Mouse (Mus musculus) gastrocnemius, postnatal 36 days (tissue): Measurements from ENCODE around the gene 4930402H24Rik. TPM values are rescaled to one million over a fixed set of nuclear protein-coding genes. Genes with fewer than 3 reads are reported as not detected.

Source experiments
- DNase-seq, 2 experiments: peaks; one replicate each; pipeline ENCODE4 v3.0.0; 2022
- intact Hi-C: fragments of 180-260 bp; cut with DNase I; formaldehyde crosslinking; loops from one replicate; pipeline ENCODE4 v1.15.1; 2025
- total RNA-seq, 2 experiments: library from RNA; stranded (reverse); gene quantifications; 2 replicates each; pipeline ENCODE4 v1.2.3; 2021

Gene 4930402H24Rik
- total RNA-seq, 2 experiments from 2014 or later, result 3.9 to 5.7 TPM

GRCm38 (mm10) chr2:130818838-130819647 is 87.2 kb downstream of the 4930402H24Rik start:
- intact Hi-C loops, result loop anchor here (2.0 kb wide), 1 partner anchor 132 kb away; no protein-coding TSS in a partner anchor
- DNase-seq, result no peak

- intact Hi-C loops, result loop anchor here (2.0 kb wide), 1 partner anchor 133 kb away; no protein-coding TSS in a partner anchor
- no peak for DNase-seq
Measured at GRCm38 (mm10) chr2:130817865-130818264, 88.3 kb downstream of the 4930402H24Rik start.

- intact Hi-C loops, result no loop called here
- no peak for DNase-seq
Measured at GRCm38 (mm10) chr2:130816205-130816604, 90.0 kb downstream of the 4930402H24Rik start.

GRCm38 (mm10) chr2:130814492-130814891 is 91.7 kb downstream of the 4930402H24Rik start:
- intact Hi-C loops, result no loop called here
- DNase-seq, result no peak

- DNase-seq, result no peak
- intact Hi-C loops, result no loop called here
Measured at GRCm38 (mm10) chr2:130813729-130814128, 92.5 kb downstream of the 4930402H24Rik start.

GRCm38 (mm10) chr2:130812487-130812886 is 93.7 kb downstream of the 4930402H24Rik start:
- intact Hi-C loops, result no loop called here
- no peak for DNase-seq

- intact Hi-C loops, result no loop called here
- DNase-seq, result no peak
Measured at GRCm38 (mm10) chr2:130805146-130805545, 101.1 kb downstream of the 4930402H24Rik start.

GRCm38 (mm10) chr2:130803706-130804105 is 102.5 kb downstream of the 4930402H24Rik start:
- intact Hi-C loops, result no loop called here
- no peak for DNase-seq

- intact Hi-C loops, result no loop called here
- no peak for DNase-seq
Measured at GRCm38 (mm10) chr2:130795731-130796130, 110.5 kb downstream of the 4930402H24Rik start.

GRCm38 (mm10) chr2:130791722-130792121 is 114.5 kb downstream of the 4930402H24Rik start:
- DNase-seq, result no peak
- intact Hi-C loops, result no loop called here

GRCm38 (mm10) chr2:130789642-130790041 is 116.6 kb downstream of the 4930402H24Rik start:
- no peak for DNase-seq
- intact Hi-C loops, result no loop called here

GRCm38 (mm10) chr2:130789039-130789438 is 117.2 kb downstream of the 4930402H24Rik start:
- intact Hi-C loops, result no loop called here
- no peak for DNase-seq

- intact Hi-C loops, result no loop called here
- no peak for DNase-seq
Measured at GRCm38 (mm10) chr2:130784939-130785338, 121.3 kb downstream of the 4930402H24Rik start.

GRCm38 (mm10) chr2:130780615-130781303 is 125.4 kb downstream of the 4930402H24Rik start:
- no peak for DNase-seq
- intact Hi-C loops, result no loop called here

GRCm38 (mm10) chr2:130779935-130780334 is 126.3 kb downstream of the 4930402H24Rik start:
- DNase-seq, result no peak
- intact Hi-C loops, result no loop called here

- intact Hi-C loops, result no loop called here
- DNase-seq, result no peak
Measured at GRCm38 (mm10) chr2:130776610-130777009, 129.6 kb downstream of the 4930402H24Rik start.

GRCm38 (mm10) chr2:130767483-130767882 is 138.7 kb downstream of the 4930402H24Rik start:
- intact Hi-C loops, result loop anchor here (5.0 kb wide), 1 partner anchor 155 kb away; no protein-coding TSS in a partner anchor
- no peak for DNase-seq

- intact Hi-C loops, result loop anchor here (5.0 kb wide), 1 partner anchor 153 kb away; no protein-coding TSS in a partner anchor
Measured at GRCm38 (mm10) chr2:130765396-130765795, 140.8 kb downstream of the 4930402H24Rik start.

GRCm38 (mm10) chr2:130760876-130761275 is 145.3 kb downstream of the 4930402H24Rik start:
- intact Hi-C loops, result no loop called here
- DNase-seq, result no peak

More at GRCm38 (mm10) chr2:130765396-130765795, 140.8 kb downstream of the 4930402H24Rik start:
- no peak for DNase-seq

- intact Hi-C loops, result no loop called here
- DNase-seq, result no peak
Measured at GRCm38 (mm10) chr2:130755061-130755607, 151.1 kb downstream of the 4930402H24Rik start.

- DNase-seq, result no peak
- intact Hi-C loops, result no loop called here
Measured at GRCm38 (mm10) chr2:130754596-130754995, 151.6 kb downstream of the 4930402H24Rik start.
